Mouse (Mus musculus): ENCODE measurements around the gene Ap1s2.

Ap1s2 gene

GRCm38 (mm10) chrX:163957803-163958466 is 49.1 kb downstream of the Ap1s2 start:
- in situ Hi-C loops (cut with MboI; ENCODE audit: unreplicated experiment in 2 of 2) = loop anchor here (10.0 to 25.0 kb wide), 3 partner anchors 454 to 1196 kb away; partner anchors contain the start of genes Rbbp7 (in 2 of the 2) and Piga (in 1 of the 2)

GRCm38 (mm10) chrX:163958467-163958875 is 49.7 kb downstream of the Ap1s2 start, which contains the start of gene Zrsr2:
Zrsr2 (minus strand) TSS chrX:163958661.
- in situ Hi-C loops (cut with MboI; ENCODE audit: unreplicated experiment in 2 of 2) = loop anchor here (10.0 to 25.0 kb wide), 3 partner anchors 454 to 1196 kb away; partner anchors contain the start of genes Rbbp7 (in 2 of the 2) and Piga (in 1 of the 2)

GRCm38 (mm10) chrX:163981092-163981491 is 72.3 kb downstream of the Ap1s2 start:
- in situ Hi-C loops (cut with MboI; ENCODE audit: unreplicated experiment in 2 of 2) = no loop called here

GRCm38 (mm10) chrX:163981500-163981899 is 72.7 kb downstream of the Ap1s2 start:
- in situ Hi-C loops (cut with MboI; ENCODE audit: unreplicated experiment in 2 of 2) = no loop called here

- in situ Hi-C loops (cut with MboI; ENCODE audit: unreplicated experiment in 2 of 2) = no loop called here
Measured at GRCm38 (mm10) chrX:163982129-163982528, 73.3 kb downstream of the Ap1s2 start.

Data from v-Abl transformed pro-B cells (cell line).